Mouse (Mus musculus): ENCODE data around the gene Zfp688. TPM values are rescaled to one million over a fixed set of nuclear protein-coding genes. Genes with fewer than 3 reads are reported as not detected.
"Not testable (repeated sequence)": the region's sequence is repeated elsewhere in the genome, so short reads cannot be mapped to it uniquely, and the experiment has no call there.

Gene Zfp688
- polyA plus RNA-seq, 1 experiment from 2014 or later: 28.0 TPM

DNA sequence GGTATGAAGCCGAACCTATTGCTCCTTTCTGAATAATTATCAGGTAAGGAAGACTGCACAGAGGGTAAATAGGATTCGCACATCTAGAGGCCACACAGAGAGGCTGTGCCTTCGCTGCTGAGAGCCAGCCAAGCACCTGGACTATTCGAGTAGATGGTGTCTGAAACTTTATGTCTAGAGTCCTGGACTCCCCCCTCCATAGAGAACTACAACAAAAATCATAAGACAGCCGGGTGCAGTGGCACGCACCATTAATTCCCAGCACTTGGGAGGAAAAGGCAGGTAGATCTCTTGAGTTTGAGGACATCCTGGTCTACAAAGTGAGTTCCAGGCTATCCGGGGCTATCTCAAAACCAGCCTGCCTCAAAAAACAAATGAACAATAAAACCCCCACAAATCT is 28.1 kb upstream of the Zfp688 start:
- Histone ChIP-seq H3K4me3 (peak overlapping the region; percentile 59), H3K27ac (replicated peaks) (peak overlapping the region; percentile 90; the same call in 1 of the 2 replicates), H3K36me3 (peaks cover 12% of the 10 kb centered on the region), H3K4me2 (peak overlapping the region; percentile 74), H3K9me3 (no peaks in the 10 kb centered on the region), H3K9ac (peak overlapping the region; percentile 52), H3K27me3 (no peaks in the 10 kb centered on the region), H3K4me1 (replicated peaks) (peaks cover 45% of the 10 kb centered on the region)
- 83% methylated on average over 7 of the region's 7 CpGs for WGBS
- ATAC-seq (ENCODE audit: low FRiP score, low read depth): no peak

DNA sequence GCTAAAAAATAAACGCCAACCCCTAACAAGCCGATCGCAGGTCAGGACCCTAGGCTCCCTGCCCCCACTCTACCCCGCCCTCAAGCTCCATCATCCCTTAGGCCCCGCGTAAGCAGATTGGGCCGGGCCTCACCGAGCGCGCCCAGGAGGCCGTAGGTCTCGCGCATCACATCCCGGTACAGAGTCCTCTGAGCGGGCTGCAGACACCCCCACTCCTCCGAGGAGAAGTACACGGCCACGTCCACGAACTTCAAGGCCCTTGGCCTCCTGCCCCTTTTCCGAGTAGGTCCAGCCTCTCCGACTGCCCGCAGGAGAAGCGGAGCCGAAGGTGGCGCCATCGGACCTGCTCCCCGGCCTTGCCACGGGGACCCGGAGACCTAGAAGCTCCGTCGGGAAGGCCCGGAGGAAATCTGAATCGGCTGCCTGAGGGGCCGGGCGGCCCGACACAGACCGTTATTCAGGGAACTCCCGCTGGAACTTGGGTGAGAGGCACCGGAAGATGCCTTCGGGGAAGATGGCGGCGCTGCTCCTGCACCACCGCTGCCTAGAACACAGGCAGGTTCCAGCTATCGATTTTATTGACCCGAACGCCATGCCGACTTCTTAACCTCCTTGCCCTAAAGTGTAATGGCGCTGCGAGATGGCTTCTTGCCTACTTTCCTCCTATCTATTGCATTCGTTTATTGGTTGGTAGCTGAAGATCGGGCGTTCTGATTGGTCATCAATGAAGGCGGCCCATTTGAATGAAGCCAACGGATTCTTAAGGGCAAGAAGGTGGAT is 26.8 kb upstream of the Zfp688 start, which contains the start of gene Zfp689:
Gene Zfp689 (minus strand): TSS at position 638 of the 780 bp plus-strand sequence.
- Histone ChIP-seq H3K9me3 (no peaks in the 10 kb centered on the region), H3K4me1 (replicated peaks) (peaks cover 45% of the 10 kb centered on the region), H3K36me3 (peaks cover 20% of the 10 kb centered on the region), H3K4me3 (peak within 1 kb of the TSS; percentile 59), H3K27ac (replicated peaks) (peak within 1 kb of the TSS; percentile 90), H3K9ac (peak within 1 kb of the TSS; percentile 79), H3K27me3 (no peaks in the 10 kb centered on the region), H3K4me2 (peak within 1 kb of the TSS; percentile 74)
- ATAC-seq (ENCODE audit: low FRiP score, low read depth): peak; percentile 90
- WGBS: under 1% methylated on average over 54 of the region's 54 CpGs

GRCm38 (mm10) chr7:127443976-127444375 is 22.1 kb upstream of the Zfp688 start:
- Histone ChIP-seq H3K9me3 (no peaks in the 10 kb centered on the region), H3K9ac (no peak overlapping the region), H3K27ac (replicated peaks) (no peak overlapping the region), H3K4me3 (no peak overlapping the region), H3K4me2 (no peak overlapping the region), H3K4me1 (replicated peaks) (peaks cover 8% of the 10 kb centered on the region), H3K36me3 (peaks cover 42% of the 10 kb centered on the region), H3K27me3 (no peaks in the 10 kb centered on the region)
- no peak for ATAC-seq (ENCODE audit: low FRiP score, low read depth)
- 89% methylated on average over 20 of the region's 20 CpGs for whole genome bisulfite sequencing

GRCm38 (mm10) chr7:127437724-127438123 is 15.9 kb upstream of the Zfp688 start:
- Histone ChIP-seq H3K27ac (replicated peaks) (no peak overlapping the region), H3K36me3 (peaks cover 14% of the 10 kb centered on the region; the same call in 1 of the 2 replicates), H3K4me2 (no peak overlapping the region)

DNA sequence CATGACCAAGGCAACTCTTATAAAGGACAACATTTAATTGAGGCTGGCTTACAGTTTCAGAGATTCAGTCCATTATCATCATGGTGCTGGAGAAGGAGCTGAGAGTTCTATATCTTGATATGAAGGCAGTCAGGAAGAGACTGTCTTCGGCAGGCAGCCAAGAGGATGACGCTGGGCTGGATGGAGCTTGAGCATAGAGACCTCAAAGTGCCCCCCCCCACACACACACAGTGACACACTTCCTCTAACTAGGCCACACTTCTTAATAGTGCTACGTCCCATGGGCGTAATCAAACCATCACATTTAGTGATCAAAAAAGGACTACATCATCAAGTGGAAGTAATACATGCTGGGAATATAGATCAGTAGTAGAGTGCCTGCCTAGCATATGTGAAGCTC is 13.3 kb upstream of the Zfp688 start:
- ATAC-seq (ENCODE audit: low FRiP score, low read depth): no peak
- no peaks in the 10 kb centered on the region for H3K4me1 ChIP-seq (replicated peaks)
- H3K9ac ChIP-seq: no peak overlapping the region
- no peaks in the 10 kb centered on the region for H3K36me3 ChIP-seq
- no peaks in the 10 kb centered on the region for H3K9me3 ChIP-seq
- no peak overlapping the region for H3K4me3 ChIP-seq
- no peak overlapping the region for H3K4me2 ChIP-seq
- no peaks in the 10 kb centered on the region for H3K27me3 ChIP-seq
- no peak overlapping the region for H3K27ac ChIP-seq (replicated peaks)
- 90% methylated on average over 4 of the region's 4 CpGs for WGBS

More at GRCm38 (mm10) chr7:127437724-127438123, 15.9 kb upstream of the Zfp688 start:
- no peak overlapping the region for H3K9ac ChIP-seq
- WGBS: 94% methylated on average over 3 of the region's 3 CpGs
- H3K27me3 ChIP-seq: no peaks in the 10 kb centered on the region
- H3K9me3 ChIP-seq: no peaks in the 10 kb centered on the region
- ATAC-seq (ENCODE audit: low FRiP score, low read depth): no peak
- H3K4me3 ChIP-seq: no peak overlapping the region
- no peaks in the 10 kb centered on the region for H3K4me1 ChIP-seq (replicated peaks)

DNA sequence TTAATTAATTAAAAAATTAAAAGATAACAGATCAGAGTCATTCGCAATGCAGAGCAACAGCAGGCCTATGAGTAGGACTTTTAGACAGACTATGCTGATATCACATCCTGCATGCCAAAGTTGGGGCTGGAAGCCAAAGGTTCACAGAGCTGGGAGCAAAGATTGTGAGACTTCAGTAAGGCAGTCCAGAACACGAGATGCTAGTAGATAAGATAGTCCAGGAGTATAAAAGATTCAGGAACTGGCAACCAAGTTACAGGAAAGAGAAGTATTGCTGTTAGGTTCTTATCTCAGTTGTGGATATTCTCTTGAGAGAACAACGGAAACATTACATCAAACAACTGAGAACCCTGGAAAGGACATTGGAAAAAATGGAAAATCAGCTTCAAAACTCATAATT is 4.5 kb upstream of the Zfp688 start:
- H3K36me3 ChIP-seq: no peaks in the 10 kb centered on the region
- H3K27me3 ChIP-seq: peaks cover 6% of the 10 kb centered on the region
- no peak overlapping the region for H3K9ac ChIP-seq
- no peak for ATAC-seq (ENCODE audit: low FRiP score, low read depth)
- no peaks in the 10 kb centered on the region for H3K9me3 ChIP-seq
- no peak overlapping the region for H3K27ac ChIP-seq (replicated peaks)
- WGBS: 81% methylated on average over 3 of the region's 3 CpGs
- H3K4me2 ChIP-seq: no peak overlapping the region
- H3K4me1 ChIP-seq (replicated peaks): peaks cover 10% of the 10 kb centered on the region
- H3K4me3 ChIP-seq: no peak overlapping the region

- 93% methylated on average over 2 of the region's 2 CpGs for WGBS
- ATAC-seq (ENCODE audit: low FRiP score, low read depth): no peak
- Histone ChIP-seq H3K27ac (replicated peaks) (no peak overlapping the region), H3K9ac (no peak overlapping the region), H3K4me1 (replicated peaks) (peaks cover 14% of the 10 kb centered on the region), H3K4me2 (no peak overlapping the region), H3K4me3 (no peak overlapping the region), H3K9me3 (no peaks in the 10 kb centered on the region), H3K36me3 (no peaks in the 10 kb centered on the region), H3K27me3 (peaks cover 6% of the 10 kb centered on the region)
These were observed 4.0 kb upstream of the Zfp688 start for GRCm38 (mm10) chr7:127425911-127426310.

DNA sequence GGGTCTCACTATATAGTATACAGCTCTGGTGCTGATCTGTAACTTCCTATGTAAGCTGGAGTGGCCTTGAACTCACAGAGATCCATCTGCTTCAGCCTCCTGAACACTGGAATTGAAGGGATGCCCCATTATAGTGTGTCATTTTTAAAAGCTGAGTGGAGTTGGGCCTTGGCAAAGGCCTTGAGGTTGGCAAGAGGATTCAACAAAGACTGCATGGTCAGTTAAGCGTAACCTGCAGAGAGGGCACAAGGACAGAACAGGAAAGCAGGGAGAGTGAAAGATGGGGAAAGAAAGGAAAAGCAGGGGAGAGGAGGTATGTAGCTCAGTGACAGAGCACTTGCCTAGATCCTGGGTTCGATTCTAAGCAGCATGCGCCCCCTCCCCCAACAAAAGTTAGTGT is 3.4 kb upstream of the Zfp688 start:
- WGBS: 88% methylated on average over 3 of the region's 3 CpGs
- no peaks in the 10 kb centered on the region for H3K9me3 ChIP-seq
- ATAC-seq (ENCODE audit: low FRiP score, low read depth): no peak
- peaks cover 6% of the 10 kb centered on the region for H3K27me3 ChIP-seq
- no peak overlapping the region for H3K4me3 ChIP-seq
- no peaks in the 10 kb centered on the region for H3K36me3 ChIP-seq
- H3K4me1 ChIP-seq (replicated peaks): peaks cover 18% of the 10 kb centered on the region
- H3K27ac ChIP-seq (replicated peaks): no peak overlapping the region
- H3K9ac ChIP-seq: no peak overlapping the region
- H3K4me2 ChIP-seq: no peak overlapping the region

DNA sequence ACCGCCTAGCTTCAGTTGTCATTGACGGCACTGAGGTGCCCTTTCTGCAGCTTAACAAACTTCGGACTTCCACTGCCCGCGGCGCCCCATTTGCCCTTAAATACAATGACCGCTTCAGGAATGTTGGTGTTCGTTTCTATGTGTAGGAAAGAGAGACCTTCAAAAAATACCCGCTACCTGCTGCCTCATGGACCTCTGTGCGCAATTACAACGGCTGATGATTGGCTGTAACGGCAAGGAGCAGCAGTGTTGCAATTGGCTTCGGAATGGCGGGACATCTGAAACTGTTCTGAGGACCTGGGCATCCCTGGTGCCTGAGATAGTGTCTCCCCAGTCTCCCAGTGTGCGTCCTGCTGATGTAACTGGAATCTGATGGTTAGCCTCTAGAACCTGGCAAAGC is 379 bp upstream of the Zfp688 start:
- Histone ChIP-seq H3K4me1 (replicated peaks) (peaks cover 18% of the 10 kb centered on the region), H3K9ac (peak overlapping the region; percentile 92), H3K27me3 (peaks cover 6% of the 10 kb centered on the region), H3K9me3 (no peaks in the 10 kb centered on the region), H3K27ac (replicated peaks) (peak overlapping the region; percentile 84), H3K4me2 (peak overlapping the region; percentile 92), H3K4me3 (peak overlapping the region; percentile 78), H3K36me3 (peaks cover 7% of the 10 kb centered on the region; the same call in 1 of the 2 replicates)
- ATAC-seq (ENCODE audit: low FRiP score, low read depth): peak; percentile 85
- WGBS: under 1% methylated on average over 15 of the region's 15 CpGs

DNA sequence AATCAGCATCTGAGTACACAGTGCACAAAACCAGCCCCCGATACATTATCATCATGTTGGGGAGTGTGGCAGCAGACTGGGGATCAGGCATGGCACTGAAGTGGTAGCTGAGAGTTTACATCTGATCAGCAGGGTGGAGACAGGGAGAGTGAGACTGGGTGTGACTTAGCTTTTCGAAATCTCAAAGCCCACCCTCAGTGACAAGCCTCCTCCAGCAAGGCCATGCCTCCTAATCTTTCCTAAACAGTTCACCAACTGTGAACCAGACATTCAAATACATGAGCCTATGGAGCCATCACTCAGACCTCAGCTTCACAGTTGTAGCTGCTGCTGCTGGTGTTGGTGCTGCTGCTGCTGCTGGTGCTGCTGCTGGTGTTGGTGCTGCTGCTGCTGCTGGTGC is 10.4 kb downstream of the Zfp688 start:
- peaks cover 4% of the 10 kb centered on the region for H3K4me1 ChIP-seq (replicated peaks)
- H3K4me3 ChIP-seq: no peak overlapping the region
- no peaks in the 10 kb centered on the region for H3K36me3 ChIP-seq
- no peak overlapping the region for H3K4me2 ChIP-seq
- H3K9ac ChIP-seq: no peak overlapping the region
- no peaks in the 10 kb centered on the region for H3K9me3 ChIP-seq
- no peak overlapping the region for H3K27ac ChIP-seq (replicated peaks)
- no peak for ATAC-seq (ENCODE audit: low FRiP score, low read depth)
- no peaks in the 10 kb centered on the region for H3K27me3 ChIP-seq
- 79% methylated on average over 2 of the region's 2 CpGs for WGBS

DNA sequence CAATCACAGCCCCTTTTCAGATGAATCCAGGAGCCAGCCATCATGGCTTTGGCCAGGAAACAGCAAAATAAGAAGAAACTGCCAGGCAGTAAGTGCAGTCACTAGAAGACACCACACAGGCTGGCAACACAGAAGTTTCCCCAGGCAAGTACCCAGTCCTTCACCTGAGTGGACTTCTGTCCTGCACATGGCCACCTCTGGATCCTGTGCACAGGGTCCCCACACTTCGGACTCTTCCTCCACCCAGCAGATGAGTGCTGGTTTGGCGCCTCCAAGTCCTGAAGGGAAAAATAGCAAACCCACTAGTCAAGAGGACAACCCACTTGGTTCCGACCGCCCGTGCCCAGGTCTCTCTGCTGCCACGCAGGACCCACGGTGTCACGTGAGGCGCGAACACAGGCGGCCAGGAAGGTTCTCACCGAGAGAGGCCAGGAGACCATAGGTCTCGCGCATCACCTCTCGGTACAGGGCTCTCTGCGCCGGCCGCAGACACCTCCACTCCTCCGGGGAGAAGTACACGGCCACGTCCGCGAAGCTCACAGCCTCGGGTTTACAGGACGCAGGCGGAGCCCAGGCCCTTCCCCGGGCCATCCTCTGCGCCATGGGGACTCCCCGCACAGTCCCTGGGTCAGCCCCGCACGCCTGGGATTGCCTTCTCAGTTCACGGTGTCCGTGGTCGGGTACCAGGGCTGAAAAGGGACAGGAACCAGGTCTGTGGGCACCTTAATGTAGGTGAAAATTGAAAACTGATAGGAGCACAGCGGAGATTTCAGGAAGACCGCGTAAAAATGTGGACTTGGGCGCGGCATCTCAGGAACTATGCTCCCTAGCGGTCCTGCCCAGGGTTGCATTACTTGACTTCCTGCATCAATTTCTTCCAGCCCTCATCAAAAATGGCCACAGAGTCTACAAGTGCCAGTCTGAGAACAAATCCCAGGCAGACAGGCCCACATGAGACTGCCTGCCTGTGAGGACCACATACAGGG is 15.6 kb downstream of the Zfp688 start, which contains the start of gene Zfp764:
Gene Zfp764 (minus strand): TSS at position 821 of the 986 bp plus-strand sequence.
- H3K36me3 ChIP-seq, H3K27me3 ChIP-seq, H3K9me3 ChIP-seq: not testable (repeated sequence)
- H3K4me2 ChIP-seq: peak within 1 kb of the TSS; percentile 96
- ATAC-seq (ENCODE audit: low FRiP score, low read depth): peak; percentile 91
- H3K27ac ChIP-seq (replicated peaks): peak within 1 kb of the TSS; percentile 83
- peaks cover 11% of the 10 kb centered on the region for H3K4me1 ChIP-seq (replicated peaks)
- H3K9ac ChIP-seq: peak within 1 kb of the TSS; percentile 75
- 9% methylated on average over 40 of the region's 40 CpGs for WGBS
- peak within 1 kb of the TSS; percentile 60 for H3K4me3 ChIP-seq

DNA sequence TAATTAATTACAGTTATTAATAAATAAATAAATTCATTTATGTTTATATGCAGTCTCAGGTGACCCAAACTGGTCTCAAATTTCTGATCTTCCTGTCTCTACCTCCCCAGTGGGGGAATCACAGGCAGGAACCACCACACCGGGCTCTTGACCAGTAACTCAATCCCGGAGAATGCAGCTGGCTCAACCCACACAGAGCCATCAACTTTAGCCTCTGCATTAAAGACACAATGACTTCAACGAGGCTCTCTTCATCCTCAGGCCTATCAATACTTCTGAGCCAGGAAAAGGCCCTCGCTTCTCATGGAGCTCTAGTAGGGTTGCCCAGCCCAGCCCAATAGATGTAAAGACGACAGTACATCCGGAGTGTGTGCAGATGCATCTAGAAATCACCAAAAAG is 17.8 kb downstream of the Zfp688 start:
- 95% methylated on average over 6 of the region's 6 CpGs for WGBS
- H3K27ac ChIP-seq (replicated peaks); H3K36me3 ChIP-seq; H3K4me2 ChIP-seq; H3K4me3 ChIP-seq; ATAC-seq (ENCODE audit: low FRiP score, low read depth); H3K9me3 ChIP-seq; H3K27me3 ChIP-seq; H3K9ac ChIP-seq: not testable (repeated sequence)
- peaks cover 11% of the 10 kb centered on the region for H3K4me1 ChIP-seq (replicated peaks)
